Comparison of ENCODE assay signal across 15 mouse cellular contexts in the genomic region with DNA sequence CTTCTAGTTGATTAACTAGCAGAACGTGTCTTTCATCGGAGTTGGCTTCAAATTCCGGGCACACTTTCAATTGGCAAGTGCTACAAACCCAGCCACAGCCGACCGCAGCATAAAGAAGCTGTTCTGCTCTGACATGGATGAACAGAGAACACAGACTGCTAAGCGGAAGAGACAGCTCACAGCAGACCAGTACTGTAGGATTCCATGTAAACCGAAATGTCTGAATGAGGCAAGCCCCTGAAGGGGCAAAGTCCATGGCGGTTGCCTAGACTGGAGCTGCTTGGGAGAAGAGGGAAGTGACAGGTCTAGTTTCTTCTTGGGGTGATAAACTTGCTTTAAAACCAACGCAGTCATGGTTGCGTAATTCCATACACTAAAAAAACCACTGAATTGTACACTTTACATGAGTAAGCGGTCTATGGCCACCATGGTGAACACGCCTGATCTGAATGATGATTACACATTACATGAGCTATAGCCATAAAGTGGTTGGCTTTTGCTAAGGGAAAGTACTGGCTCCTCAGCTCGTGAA. TPM values are rescaled to one million over a fixed set of nuclear protein-coding genes. Genes with fewer than 3 reads are reported as not detected.
DNase-seq lines count a peak whose midpoint lies in the region; ATAC-seq lines count a peak whose summit lies in the region.
"Had no signal": no experiment of that assay in that cellular context is flagged by ENCODE, and none has a peak within 500 bp of the region (broad histone marks: within the 10 kb centered on the region; RNA-seq: fewer than 3 reads in every experiment).

No protein-coding gene starts in this region.

- H3K9me3 ChIP-seq in intestine, embryonic 15.5 days: no peaks in the 10 kb centered on the region
- H3K9me3 ChIP-seq: forebrain, embryonic 10.5 days; hindbrain, embryonic 15.5 days; liver, embryonic 13.5 days; stomach, embryonic 15.5 days had no signal

- no peak overlapping the region for H3K27ac ChIP-seq in intestine, embryonic 15.5 days
- H3K27ac ChIP-seq: forebrain, embryonic 10.5 days; hindbrain, embryonic 15.5 days; kidney, postnatal 0 days; liver, embryonic 13.5 days; stomach, embryonic 15.5 days had no signal

- no peaks in the 10 kb centered on the region for H3K36me3 ChIP-seq in intestine, embryonic 15.5 days
- H3K36me3 ChIP-seq: hindbrain, embryonic 15.5 days; liver, embryonic 13.5 days; stomach, embryonic 15.5 days had no signal

- peak; percentile 86 to 90 for DNase-seq in cerebellum, postnatal 10 days
- DNase-seq in cerebellum, adult 8-10 months: no peak
- DNase-seq in layer of hippocampus, postnatal 14 days (ENCODE audit: low spot score in 2 of 2): peak; percentile 32 to 53
- no peak for DNase-seq in layer of hippocampus, postnatal 36 days
- peak; percentile 90 for DNase-seq in Muller cell, postnatal 12 days (ENCODE audit: inconsistent ontology term)
- DNase-seq in ovary, postnatal 10 days (ENCODE audit: low spot score): no peak
- no peak for DNase-seq in heart, adult 8-10 months (ENCODE audit: low spot score)
- DNase-seq: adrenal gland, postnatal 10 days; liver, embryonic 13.5 days had no signal

- H3K9ac ChIP-seq in intestine, embryonic 15.5 days: no peak overlapping the region
- H3K9ac ChIP-seq: hindbrain, embryonic 15.5 days; liver, embryonic 13.5 days; stomach, embryonic 15.5 days had no signal

- H3K4me1 ChIP-seq in intestine, embryonic 15.5 days (replicated peaks): no peaks in the 10 kb centered on the region
- H3K4me1 ChIP-seq: forebrain, embryonic 10.5 days; hindbrain, embryonic 15.5 days; liver, embryonic 13.5 days had no signal

- H3K4me2 ChIP-seq in intestine, embryonic 15.5 days (replicated peaks): no peak overlapping the region
- H3K4me2 ChIP-seq: hindbrain, embryonic 15.5 days; liver, embryonic 13.5 days; stomach, embryonic 15.5 days had no signal

- 73% methylated on average over 13 of the region's 13 CpGs for WGBS in intestine, embryonic 15.5 days

- H3K27me3 ChIP-seq in intestine, embryonic 15.5 days (replicated peaks): no peaks in the 10 kb centered on the region
- H3K27me3 ChIP-seq: hindbrain, embryonic 15.5 days; liver, embryonic 13.5 days; stomach, embryonic 15.5 days had no signal

- ATAC-seq in intestine, embryonic 15.5 days: peak; percentile 95

- H3K4me3 ChIP-seq in intestine, embryonic 15.5 days (replicated peaks): no peak overlapping the region
- H3K4me3 ChIP-seq: forebrain, embryonic 10.5 days; hindbrain, embryonic 15.5 days; liver, embryonic 13.5 days; stomach, embryonic 15.5 days had no signal

RNA-seq across cellular contexts. Expression of a gene that starts 12.0 kb away (rescaled TPM):
- 1 to 10 TPM; 3.6 to 4.4 TPM for total RNA-seq in layer of hippocampus, postnatal 14 days (2021)
- 1 to 10 TPM; 1.2 TPM for total RNA-seq in layer of hippocampus, postnatal 36 days (2021)
- polyA plus RNA-seq in intestine, embryonic 15.5 days (2015; fragmentation: Nextera tagmentation; extraction: Ambion mirVana): 16.5 and 16.7 TPM in 2 replicates
- not detected for total RNA-seq in heart, adult 8-10 months (2022)
- total RNA-seq: megakaryocyte-erythroid progenitor cell, adult 5-6 weeks had no signal

RNA-seq across cellular contexts. Expression of a gene that starts 42.2 kb away (rescaled TPM):
- 10 to 100 TPM; 53.8 to 59.3 TPM for total RNA-seq in layer of hippocampus, postnatal 14 days (2021)
- total RNA-seq in layer of hippocampus, postnatal 36 days (2021): 10 to 100 TPM; 60.9 to 62.5 TPM
- 149 and 152 TPM in 2 replicates for polyA plus RNA-seq in intestine, embryonic 15.5 days (2015; fragmentation: Nextera tagmentation; extraction: Ambion mirVana)
- total RNA-seq in heart, adult 8-10 months (2022): 10 to 100 TPM; 27.3 to 32.4 (median 29.6) TPM

Comparison
In these comparisons a context has a peak if more than half of its experiments do, and no peak if none do; other contexts are left out.
1. DNase-seq: peak in cerebellum, postnatal 10 days (2 of 2), layer of hippocampus, postnatal 14 days (2 of 2) and Muller cell, postnatal 12 days (single experiment); none in cerebellum, adult 8-10 months (single experiment), layer of hippocampus, postnatal 36 days (0 of 2), ovary, postnatal 10 days (single experiment) and heart, adult 8-10 months (single experiment).